15 mouse cellular contexts compared by ENCODE assay signal in the genomic region with DNA sequence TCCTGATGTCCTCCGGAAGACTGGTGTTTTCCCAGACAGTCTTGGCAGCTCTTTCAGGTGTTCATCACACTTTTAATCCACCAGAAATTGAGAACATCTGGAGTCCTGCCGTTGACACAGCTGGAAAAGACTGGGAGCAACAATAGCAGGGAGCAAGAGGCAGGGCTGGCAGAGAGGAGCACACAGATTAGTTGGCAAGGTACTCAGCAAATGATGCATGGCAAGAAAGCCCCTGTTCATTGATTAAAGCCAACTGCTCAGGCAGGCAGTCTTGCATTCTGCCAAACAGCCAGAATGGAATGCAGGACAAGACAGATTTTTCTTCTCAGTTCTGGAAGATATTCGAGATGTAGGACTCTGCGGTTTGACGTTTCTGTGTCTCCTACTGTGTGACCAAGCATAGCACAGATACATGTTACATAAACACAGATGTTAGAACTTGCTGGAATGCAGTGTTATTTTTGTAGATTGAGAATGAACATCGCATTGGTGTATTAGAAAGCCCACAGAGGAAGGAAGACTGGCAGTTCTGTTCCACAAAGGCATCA.
DNase-seq lines count a peak whose midpoint lies in the region; ATAC-seq lines count a peak whose summit lies in the region.
"Had no signal": no experiment of that assay in that cellular context is flagged by ENCODE, and none has a peak within 500 bp of the region (broad histone marks: within the 10 kb centered on the region; RNA-seq: fewer than 3 reads in every experiment).

No protein-coding gene starts in this region.

- H3K36me3 ChIP-seq in kidney, embryonic 15.5 days: no peaks in the 10 kb centered on the region
- H3K36me3 ChIP-seq in lung, embryonic 16.5 days (ENCODE audit: control insufficient read depth, insufficient read depth, low read length): no peaks in the 10 kb centered on the region
- H3K36me3 ChIP-seq: heart, embryonic 10.5 days; limb, embryonic 10.5 days; liver, embryonic 15.5 days had no signal

- H3K9me3 ChIP-seq in kidney, embryonic 15.5 days (replicated peaks): no peaks in the 10 kb centered on the region
- H3K9me3 ChIP-seq in lung, embryonic 16.5 days (ENCODE audit: control insufficient read depth, low read length): no peaks in the 10 kb centered on the region
- H3K9me3 ChIP-seq: heart, embryonic 10.5 days; limb, embryonic 10.5 days; liver, embryonic 15.5 days had no signal

- no peak for DNase-seq in kidney, adult 18-20 months
- DNase-seq in brain, adult 2 months (ENCODE audit: low read depth, low spot score): peak; percentile 5
- DNase-seq in embryo, embryonic 10.5 days (ENCODE audit: low spot score): peak; percentile 40
- no peak for DNase-seq in adrenal gland, adult 18-20 months (ENCODE audit: low spot score in 2 of 2)
- DNase-seq in retina, embryonic 14.5 days (ENCODE audit: low spot score): no peak
- DNase-seq: adrenal gland, postnatal 25 days; cerebellum, adult 11-12 months; midbrain, embryonic 14.5 days had no signal

- no peak overlapping the region for H3K4me2 ChIP-seq in kidney, embryonic 15.5 days
- no peak overlapping the region for H3K4me2 ChIP-seq in lung, embryonic 16.5 days (ENCODE audit: low read depth, low read length)
- H3K4me2 ChIP-seq: liver, embryonic 15.5 days had no signal

- ATAC-seq in kidney, embryonic 15.5 days (replicated peaks; ENCODE audit: low FRiP score): 0 out of 2 replicates have a peak, but pooled peaks have one; percentile 33
- peak; percentile 75 for ATAC-seq in lung, embryonic 16.5 days (ENCODE audit: low read depth)

- H3K27ac ChIP-seq in kidney, embryonic 15.5 days: no peak overlapping the region
- H3K27ac ChIP-seq in lung, embryonic 16.5 days (ENCODE audit: low read length): no peak overlapping the region
- H3K27ac ChIP-seq: heart, embryonic 10.5 days; limb, embryonic 10.5 days; liver, embryonic 15.5 days had no signal

- no peak overlapping the region for H3K4me3 ChIP-seq in kidney, embryonic 15.5 days (replicated peaks)
- H3K4me3 ChIP-seq in lung, embryonic 16.5 days (ENCODE audit: low read length): no peak overlapping the region
- H3K4me3 ChIP-seq: erythroblast, embryonic 14.5 days; heart, embryonic 10.5 days; limb, embryonic 10.5 days; liver, embryonic 15.5 days had no signal

- H3K4me1 ChIP-seq in kidney, embryonic 15.5 days: no peaks in the 10 kb centered on the region
- no peaks in the 10 kb centered on the region for H3K4me1 ChIP-seq in lung, embryonic 16.5 days (replicated peaks; ENCODE audit: control insufficient read depth, insufficient read depth, low read length)
- H3K4me1 ChIP-seq: heart, embryonic 10.5 days; limb, embryonic 10.5 days; liver, embryonic 15.5 days had no signal

- H3K27me3 ChIP-seq in kidney, embryonic 15.5 days: no peaks in the 10 kb centered on the region
- no peaks in the 10 kb centered on the region for H3K27me3 ChIP-seq in lung, embryonic 16.5 days (ENCODE audit: control insufficient read depth, insufficient read depth, low read depth, low read length)
- H3K27me3 ChIP-seq: CH12.LX; liver, embryonic 15.5 days had no signal

- 35% methylated on average over 6 of the region's 6 CpGs for WGBS in kidney, embryonic 15.5 days
- 39% methylated on average over 6 of the region's 6 CpGs for WGBS in lung, embryonic 16.5 days

- H3K9ac ChIP-seq in kidney, embryonic 15.5 days: no peak overlapping the region
- no peak overlapping the region for H3K9ac ChIP-seq in lung, embryonic 16.5 days (ENCODE audit: low read length)
- H3K9ac ChIP-seq: liver, embryonic 15.5 days had no signal

Comparison
In these comparisons a context has a peak if more than half of its experiments do, and no peak if none do; other contexts are left out.
1. DNase-seq: peak in brain, adult 2 months (single experiment) and embryo, embryonic 10.5 days (single experiment); none in kidney, adult 18-20 months (single experiment), adrenal gland, adult 18-20 months (0 of 2) and retina, embryonic 14.5 days (single experiment).